In genomic region chr6:99435140-99435539, GRCm38 (mm10) we compare ENCODE assay signal across 14 mouse cellular contexts.
DNase-seq lines count a peak whose midpoint lies in the region; ATAC-seq lines count a peak whose summit lies in the region.
"Had no signal": no experiment of that assay in that cellular context is flagged by ENCODE, and none has a peak within 500 bp of the region (broad histone marks: within the 10 kb centered on the region; RNA-seq: fewer than 3 reads in every experiment).

No protein-coding gene starts in this region.

- H3K4me3 ChIP-seq in hindbrain, embryonic 13.5 days = no peak overlapping the region
- H3K4me3 ChIP-seq: limb, embryonic 15.5 days had no signal

- H3K9ac ChIP-seq in hindbrain, embryonic 13.5 days = no peak overlapping the region
- H3K9ac ChIP-seq: hindbrain, embryonic 14.5 days; limb, embryonic 15.5 days had no signal

- peak; percentile 36 for DNase-seq in lung, postnatal 25 days (ENCODE audit: low spot score)
- no peak for DNase-seq in lung, postnatal 10 days
- peak; percentile 68 for DNase-seq in T-cell, adult 2 months (ENCODE audit: low spot score)
- DNase-seq in splenic B cell, adult 2 months (ENCODE audit: low read depth, low spot score) = peak; percentile 44
- no peak for DNase-seq in embryo, embryonic 10.5 days (ENCODE audit: low spot score)
- no peak for DNase-seq in cerebellum, adult 11 months
- DNase-seq: adrenal gland, postnatal 36 days; cerebellum, adult 8-10 months; kidney, adult 8-10 months had no signal

- no peak overlapping the region for H3K27ac ChIP-seq in hindbrain, embryonic 13.5 days
- H3K27ac ChIP-seq: hindbrain, embryonic 14.5 days; limb, embryonic 15.5 days had no signal

- 96% methylated on average over 10 of the region's 10 CpGs for WGBS in hindbrain, embryonic 13.5 days

- H3K4me2 ChIP-seq in hindbrain, embryonic 13.5 days = no peak overlapping the region
- H3K4me2 ChIP-seq: heart, embryonic 11.5 days; hindbrain, embryonic 14.5 days; limb, embryonic 15.5 days had no signal

- H3K9me3 ChIP-seq in hindbrain, embryonic 13.5 days = no peaks in the 10 kb centered on the region
- H3K9me3 ChIP-seq: limb, embryonic 15.5 days had no signal

- H3K4me1 ChIP-seq in hindbrain, embryonic 13.5 days (replicated peaks) = peaks cover 28% of the 10 kb centered on the region

- H3K36me3 ChIP-seq in splenic B cell, adult 2 months (ENCODE audit: control insufficient read depth, insufficient read depth, low read length, poor library complexity, severe bottlenecking) = no peaks in the 10 kb centered on the region
- H3K36me3 ChIP-seq in hindbrain, embryonic 13.5 days = peaks cover 4% of the 10 kb centered on the region

- ATAC-seq in inflammation-experienced regulatory T-cells, adult 6 months = peak; percentile 55
- no peak for ATAC-seq in hindbrain, embryonic 13.5 days (ENCODE audit: low FRiP score)

- no peaks in the 10 kb centered on the region for H3K27me3 ChIP-seq in splenic B cell, adult 2 months (ENCODE audit: control insufficient read depth, insufficient read depth, low read length, poor library complexity, severe bottlenecking)
- no peaks in the 10 kb centered on the region for H3K27me3 ChIP-seq in hindbrain, embryonic 13.5 days
- H3K27me3 ChIP-seq: limb, embryonic 15.5 days had no signal

Comparison
In these comparisons a context has a peak if more than half of its experiments do, and no peak if none do; other contexts are left out.
1. DNase-seq: peak in lung, postnatal 25 days (single experiment), T-cell, adult 2 months (single experiment) and splenic B cell, adult 2 months (single experiment); none in lung, postnatal 10 days (single experiment), embryo, embryonic 10.5 days (single experiment) and cerebellum, adult 11 months (single experiment).